Mouse (Mus musculus) limb, embryonic 14.5 days (tissue): ENCODE results near the gene Tmem79. TPM values are rescaled to one million over a fixed set of nuclear protein-coding genes. Genes with fewer than 3 reads are reported as not detected.

Experiments used
- ATAC-seq: fragments of 200-750 bp; cut with Nextera tagmentation; 2 replicates; pipeline ENCODE4 v1.8.0; 2017; ENCODE audit warnings: low read depth, moderate number of reproducible peaks, moderate TSS enrichment; ENCODE audit not compliant: low FRiP score
- DNase-seq: peaks from one replicate; pipeline ENCODE4 v3.0.0-alpha.2; 2015; ENCODE audit warnings: low spot score
- H3K27ac ChIP-seq: fragments of 300-500 bp; sonication (generic); replicated peaks from 2 replicates; pipeline ENCODE4 v1.5.1; 2014; ENCODE audit warnings: low read depth, mild to moderate bottlenecking, low read length, moderate library complexity, mixed read lengths
- H3K27me3 ChIP-seq: fragments of 300-500 bp; sonication (generic); 2 replicates; pipeline ENCODE4 v1.6.1; 2014; ENCODE audit warnings: low read length, mixed read lengths; ENCODE audit not compliant: control insufficient read depth, insufficient read depth
- H3K36me3 ChIP-seq: fragments of 300-500 bp; sonication (generic); 2 replicates; pipeline ENCODE4 v1.6.1; 2014; ENCODE audit warnings: mild to moderate bottlenecking, low read length, moderate library complexity, mixed read lengths; ENCODE audit not compliant: control insufficient read depth, insufficient read depth
- H3K4me1 ChIP-seq: fragments of 300-500 bp; sonication (generic); 2 replicates; pipeline ENCODE4 v1.6.1; 2014; ENCODE audit warnings: antibody characterized with exemption, low read length, mixed read lengths; ENCODE audit not compliant: control insufficient read depth, insufficient read depth
- H3K4me2 ChIP-seq: fragments of 300-500 bp; sonication (generic); replicated peaks from 2 replicates; pipeline ENCODE4 v1.6.1; 2014; ENCODE audit warnings: low read depth, mild to moderate bottlenecking, low read length, moderate library complexity; ENCODE audit not compliant: severe bottlenecking
- H3K4me3 ChIP-seq: fragments of 300-500 bp; sonication (generic); replicated peaks from 2 replicates; pipeline ENCODE4 v1.5.1; 2014; ENCODE audit warnings: low read length
- H3K9ac ChIP-seq: fragments of 300-500 bp; sonication (generic); 2 replicates; pipeline ENCODE4 v1.6.1; 2014; ENCODE audit warnings: mild to moderate bottlenecking, low read depth, low read length, moderate library complexity; ENCODE audit not compliant: severe bottlenecking
- H3K9me3 ChIP-seq: fragments of 300-500 bp; sonication (generic); 2 replicates; pipeline ENCODE4 v1.6.1; 2016; ENCODE audit warnings: low read length; ENCODE audit not compliant: control insufficient read depth
- POLR2A ChIP-seq: fragments of 200-500 bp; IDR thresholded peaks from 2 replicates; pipeline ENCODE4 v1.8.0; 2012; ENCODE audit warnings: inconsistent platforms, mild to moderate bottlenecking, moderate library complexity, borderline replicate concordance; ENCODE audit not compliant: insufficient read depth, insufficient read length; ENCODE audit errors: extremely low read depth
- WGBS: fragments of 180-500 bp; shearing (Covaris S2); extraction: QIAGEN DNeasy Blood & Tissue Kit; methylation state at CpG from one replicate; pipeline ENCODE4 v1.1.7; 2014; 5-methylcytosine and 5-hydroxymethylcytosine counted together
- polyA plus RNA-seq, 2 experiments: library from polyadenylated mRNA; depleted of rRNA in 1 of 2; stranded (reverse) in 1 of 2; unstranded in 1 of 2; fragments of >200 nt; fragmentation: Nextera tagmentation in 1 of 2; extraction: Ambion mirVana in 1 of 2; gene quantifications; 2 replicates each; pipeline versions ENCODE4 v1.2.1 to v1.2.3; 2012 to 2014

Tmem79 gene
- polyA plus RNA-seq, 2 experiments: 14.3 to 22.3 TPM

DNA sequence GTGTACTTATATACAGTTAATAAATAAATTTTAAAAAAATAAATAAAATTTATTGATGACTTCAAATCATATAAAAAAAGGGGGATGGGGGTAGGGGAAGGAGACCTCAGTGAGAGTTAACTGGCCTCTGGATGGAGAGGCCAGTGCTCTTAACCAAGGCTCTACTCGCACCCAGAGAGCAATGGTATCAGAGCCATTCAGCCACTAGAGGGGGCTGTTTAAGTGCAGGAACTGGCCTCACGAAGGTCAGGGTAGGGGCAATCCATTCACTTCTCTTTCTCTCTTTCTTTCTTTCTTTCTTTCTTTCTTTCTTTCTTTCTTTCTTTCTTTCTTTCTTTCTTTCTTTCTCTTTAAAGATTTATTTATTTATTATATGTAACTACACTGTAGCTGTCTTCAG is 4.7 kb downstream of the Tmem79 start:
- 36% methylated on average over 2 of the region's 2 CpGs for WGBS
- 0 out of 2 replicates have a peak, but pooled peaks cover 6% of the 10 kb centered on the region for H3K4me1 ChIP-seq
- no peak for TF ChIP-seq POLR2A

GRCm38 (mm10) chr3:88328956-88329355 is 7.0 kb downstream of the Tmem79 start:
- peaks cover 7% of the 10 kb centered on the region for H3K4me1 ChIP-seq
- ATAC-seq (no peak), DNase-seq (no peak)
- H3K36me3 ChIP-seq: peaks cover 33% of the 10 kb centered on the region
- 46% methylated on average over 5 of the region's 5 CpGs for WGBS
- no peak overlapping the region for H3K27ac ChIP-seq
- no peak for TF ChIP-seq POLR2A
- H3K9me3 ChIP-seq: no peaks in the 10 kb centered on the region
- H3K27me3 ChIP-seq: no peaks in the 10 kb centered on the region
- H3K4me3 ChIP-seq: no peak overlapping the region
- H3K9ac ChIP-seq: no peak overlapping the region
- H3K4me2 ChIP-seq: no peak overlapping the region

More for the DNA sequence above, 4.7 kb downstream of the Tmem79 start:
- ATAC-seq (no peak), DNase-seq (no peak)
- Histone ChIP-seq H3K9me3 (no peaks in the 10 kb centered on the region), H3K9ac (no peak overlapping the region), H3K27me3 (no peaks in the 10 kb centered on the region), H3K4me2 (no peak overlapping the region), H3K36me3 (peaks cover 33% of the 10 kb centered on the region), H3K27ac (no peak overlapping the region), H3K4me3 (no peak overlapping the region)

DNA sequence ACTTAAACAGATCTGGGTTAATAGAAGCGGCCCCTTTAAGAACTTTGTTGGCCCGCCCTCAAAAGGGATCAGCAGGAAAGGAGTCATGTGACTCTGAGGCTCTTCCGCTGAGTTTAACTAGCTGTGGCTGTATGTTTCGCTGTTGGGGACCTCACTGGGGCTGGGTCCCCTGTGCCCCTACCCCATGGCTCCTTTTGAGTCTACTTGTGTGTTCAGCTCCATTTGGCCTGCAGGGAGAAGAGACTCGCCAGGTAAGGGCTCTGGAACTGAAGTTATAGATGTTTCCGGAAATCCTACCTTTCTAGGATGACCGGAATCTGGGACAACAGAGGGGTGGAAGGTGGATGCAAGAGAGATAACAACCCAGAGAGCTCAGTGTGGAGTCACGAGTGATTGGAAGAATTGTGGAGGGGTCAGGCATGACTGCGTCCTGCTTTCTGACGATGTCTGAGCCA is 11.0 kb downstream of the Tmem79 start, which contains the start of gene Glmp:
Glmp (plus strand) TSS at position 73 of the 455 bp plus-strand sequence.
- H3K27me3 ChIP-seq: no peaks in the 10 kb centered on the region
- peak within 1 kb of the TSS; percentile 80 for H3K4me2 ChIP-seq
- WGBS: 2% methylated on average over 10 of the region's 10 CpGs
- no peaks in the 10 kb centered on the region for H3K9me3 ChIP-seq
- ATAC-seq (peak; percentile 83), DNase-seq (peak; percentile 84)
- H3K4me3 ChIP-seq: peak within 1 kb of the TSS; percentile 80
- no peak for TF ChIP-seq POLR2A
- H3K9ac ChIP-seq: peak within 1 kb of the TSS; percentile 80
- H3K36me3 ChIP-seq: peaks cover 65% of the 10 kb centered on the region
- H3K4me1 ChIP-seq: peaks cover 7% of the 10 kb centered on the region
- H3K27ac ChIP-seq: no peak within 1 kb of the TSS

DNA sequence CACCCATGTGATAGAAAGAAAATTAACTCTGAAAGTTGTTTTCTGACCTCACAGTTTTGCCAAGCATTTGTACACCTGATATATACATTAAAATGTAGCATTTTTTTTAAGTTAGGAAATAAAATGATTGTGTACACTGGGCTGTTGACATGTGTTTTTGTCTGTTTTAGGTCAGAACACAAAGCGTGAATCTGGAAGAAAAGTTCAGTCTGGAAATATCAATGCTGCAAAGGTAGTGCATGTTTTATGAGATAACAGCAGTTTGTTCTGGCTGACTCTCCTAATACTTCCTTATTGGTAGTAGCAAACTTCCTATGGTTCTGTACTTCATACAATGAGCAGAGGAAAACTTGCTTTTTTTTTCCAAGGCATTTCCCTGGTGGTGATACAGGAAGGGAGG is 36.8 kb downstream of the Tmem79 start:
- H3K9me3 ChIP-seq: no peaks in the 10 kb centered on the region
- DNase-seq: no peak
- no peaks in the 10 kb centered on the region for H3K27me3 ChIP-seq
- H3K27ac ChIP-seq: no peak overlapping the region
- WGBS: 95% methylated on average over 1 of the region's 1 CpGs
- no peak for TF ChIP-seq POLR2A
- H3K4me3 ChIP-seq: no peak overlapping the region
- H3K9ac ChIP-seq: no peak overlapping the region
- H3K36me3 ChIP-seq: peaks cover 48% of the 10 kb centered on the region
- H3K4me1 ChIP-seq: peaks cover 12% of the 10 kb centered on the region
- no peak overlapping the region for H3K4me2 ChIP-seq
- ATAC-seq: no peak

DNA sequence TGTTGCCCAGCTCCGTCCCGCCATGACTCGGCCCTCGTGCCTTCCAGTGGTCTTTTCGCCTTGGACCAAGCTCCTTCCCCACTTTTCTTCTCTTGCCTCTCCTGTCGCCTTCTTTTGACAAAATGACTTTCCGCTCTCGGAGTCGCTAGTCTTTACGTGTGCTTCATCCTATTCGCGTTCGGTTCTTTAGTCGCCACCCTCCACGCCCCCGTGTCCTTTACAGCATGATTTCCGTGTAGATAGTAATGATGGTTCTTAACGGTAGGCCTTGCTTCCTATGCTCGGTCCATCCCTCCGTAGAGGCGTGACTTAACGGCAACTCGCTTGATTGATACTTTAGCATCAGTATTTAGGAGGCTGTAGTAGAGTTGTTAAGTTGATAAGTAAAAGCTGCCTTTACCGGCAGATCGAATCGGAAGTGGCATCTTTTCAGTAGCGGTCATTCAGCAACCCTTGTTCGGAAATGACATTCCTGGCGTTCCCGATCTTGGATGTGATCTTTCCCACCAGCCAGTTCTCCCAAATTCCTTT is 38.6 kb downstream of the Tmem79 start:
- ATAC-seq (no peak), DNase-seq (peak; percentile 17)
- H3K9ac ChIP-seq: peak overlapping the region; percentile 84
- peaks cover 32% of the 10 kb centered on the region for H3K36me3 ChIP-seq
- under 1% methylated on average over 30 of the region's 30 CpGs for WGBS
- no peaks in the 10 kb centered on the region for H3K27me3 ChIP-seq
- no peak for TF ChIP-seq POLR2A
- H3K27ac ChIP-seq: peak overlapping the region; percentile 86
- peaks cover 12% of the 10 kb centered on the region for H3K4me1 ChIP-seq
- peak overlapping the region; percentile 70 for H3K4me2 ChIP-seq
- H3K9me3 ChIP-seq: no peaks in the 10 kb centered on the region
- peak overlapping the region; percentile 80 for H3K4me3 ChIP-seq
